Mouse (Mus musculus) CH12.LX (cell line): Measurements from ENCODE around the gene Fus.

ENCODE experiments used
- BHLHE40 ChIP-seq: IDR thresholded peaks from 2 replicates; pipeline ENCODE4 v1.6.1; 2011; ENCODE audit warnings: mild to moderate bottlenecking, low read depth, low read length, improper control_type of control experiment
- CTCF ChIP-seq, 2 experiments: IDR thresholded peaks in 1 of 2; conservative IDR thresholded peaks in 1 of 2; 2 replicates each; pipeline ENCODE4 v1.5.1; 2011 to 2012; ENCODE audit warnings: low read depth in 2 of 2, low read length in 2 of 2, improper control_type of control experiment in 1 of 2, inconsistent platforms in 1 of 2, mild to moderate bottlenecking in 1 of 2, moderate library complexity in 1 of 2
- JUND ChIP-seq: conservative IDR thresholded peaks from 2 replicates; pipeline ENCODE4 v1.6.1; 2011; ENCODE audit warnings: low read depth, low read length, improper control_type of control experiment
- MAZ ChIP-seq: IDR thresholded peaks from 2 replicates; pipeline ENCODE4 v1.6.1; 2012; ENCODE audit warnings: low read depth, mild to moderate bottlenecking, inconsistent platforms, low read length, improper control_type of control experiment, moderate library complexity
- POLR2A ChIP-seq: IDR thresholded peaks from 2 replicates; pipeline ENCODE4 v1.6.1; 2011; ENCODE audit warnings: low read depth, mild to moderate bottlenecking, improper control_type of control experiment, low read length
- RAD21 ChIP-seq: IDR thresholded peaks from 2 replicates; pipeline ENCODE4 v1.6.1; 2011; ENCODE audit warnings: low read depth, mild to moderate bottlenecking, low read length, improper control_type of control experiment, moderate library complexity
- TBP ChIP-seq: conservative IDR thresholded peaks from 2 replicates; pipeline ENCODE4 v1.6.1; 2011; ENCODE audit warnings: low read depth, low read length, improper control_type of control experiment
- ZNF384 ChIP-seq: IDR thresholded peaks from 2 replicates; pipeline ENCODE4 v1.6.1; 2012; ENCODE audit warnings: low read depth, low read length, improper control_type of control experiment, inconsistent platforms

- TF ChIP-seq CTCF (conservative IDR thresholded peaks at IDR 0.05 in 1 of 2, IDR thresholded peaks at IDR 0.05 in 1 of 2; ENCODE audit: low read depth in 2 of 2, low read length in 2 of 2) = no peak
- TF ChIP-seq TBP = no peak
- no peak for TF ChIP-seq ZNF384
- no peak for TF ChIP-seq RAD21
- TF ChIP-seq POLR2A = no peak
- no peak for TF ChIP-seq JUND
- TF ChIP-seq MAZ = no peak
- TF ChIP-seq BHLHE40 = no peak
Observed at GRCm38 (mm10) chr7:128032989-128033293, 65.7 kb downstream of the Fus start.
